Comparison of ENCODE assay signal across 13 mouse cellular contexts in genomic region chr7:118402576-118403022, GRCm38 (mm10). TPM values are rescaled to one million over a fixed set of nuclear protein-coding genes. Genes with fewer than 3 reads are reported as not detected.
DNase-seq lines count a peak whose midpoint lies in the region; ATAC-seq lines count a peak whose summit lies in the region.
"Had no signal": no experiment of that assay in that cellular context is flagged by ENCODE, and none has a peak within 500 bp of the region (broad histone marks: within the 10 kb centered on the region; RNA-seq: fewer than 3 reads in every experiment).

No protein-coding gene starts in this region.

- no peak overlapping the region for H3K9ac ChIP-seq in embryonic facial prominence, embryonic 15.5 days
- no peak overlapping the region for H3K9ac ChIP-seq in limb, embryonic 11.5 days (ENCODE audit: low read length)
- H3K9ac ChIP-seq: liver, postnatal 0 days had no signal

- intact Hi-C loops in left cerebral cortex, postnatal 14 days (cut with DNase I), result no loop called here

- H3K27ac ChIP-seq in embryonic facial prominence, embryonic 15.5 days (replicated peaks), result no peak overlapping the region
- H3K27ac ChIP-seq in limb, embryonic 11.5 days (replicated peaks; ENCODE audit: low read depth, low read length), result peak overlapping the region; percentile 62; the same call in 1 of the 2 replicates
- H3K27ac ChIP-seq: heart, adult 2 months had no signal

- H3K4me3 ChIP-seq in embryonic facial prominence, embryonic 15.5 days (replicated peaks), result no peak overlapping the region
- H3K4me3 ChIP-seq in limb, embryonic 11.5 days (ENCODE audit: low read depth, low read length), result no peak overlapping the region
- H3K4me3 ChIP-seq: heart, adult 2 months had no signal

- no peaks in the 10 kb centered on the region for H3K9me3 ChIP-seq in embryonic facial prominence, embryonic 15.5 days (replicated peaks)
- no peaks in the 10 kb centered on the region for H3K9me3 ChIP-seq in limb, embryonic 11.5 days (ENCODE audit: control insufficient read depth, low read length)

- H3K4me1 ChIP-seq in embryonic facial prominence, embryonic 15.5 days, result no peaks in the 10 kb centered on the region; the same call in 1 of the 2 replicates
- H3K4me1 ChIP-seq in limb, embryonic 11.5 days (ENCODE audit: control insufficient read depth, insufficient read depth, low read length), result peaks cover 15% of the 10 kb centered on the region

- peak; percentile 47; the same call in 1 of the 2 replicates for ATAC-seq in embryonic facial prominence, embryonic 15.5 days (ENCODE audit: insufficient number of reproducible peaks, low FRiP score, low TSS enrichment, low read depth)
- ATAC-seq in limb, embryonic 11.5 days (ENCODE audit: insufficient number of reproducible peaks, low FRiP score, low TSS enrichment, low read depth), result peak; percentile 76
- ATAC-seq: liver, postnatal 0 days had no signal

- no peaks in the 10 kb centered on the region for H3K36me3 ChIP-seq in embryonic facial prominence, embryonic 15.5 days
- H3K36me3 ChIP-seq in limb, embryonic 11.5 days (ENCODE audit: control insufficient read depth, insufficient read depth, low read length), result no peaks in the 10 kb centered on the region

- 27% methylated on average over 3 of the region's 3 CpGs for WGBS in embryonic facial prominence, embryonic 15.5 days
- 19% methylated on average over 3 of the region's 3 CpGs for WGBS in limb, embryonic 11.5 days

- H3K27me3 ChIP-seq in embryonic facial prominence, embryonic 15.5 days, result no peaks in the 10 kb centered on the region
- H3K27me3 ChIP-seq in limb, embryonic 11.5 days (ENCODE audit: control insufficient read depth, insufficient read depth, low read length), result no peaks in the 10 kb centered on the region

- peak; percentile 29 for DNase-seq in embryo, embryonic 11 days
- DNase-seq in embryo, embryonic 10.5 days (ENCODE audit: low spot score), result no peak
- peak; percentile 18 for DNase-seq in adrenal gland, postnatal 14 days
- peak; percentile 53 for DNase-seq in limb, embryonic 11.5 days (ENCODE audit: low spot score)
- DNase-seq in heart, adult 11 months, result no peak
- no peak for DNase-seq in Muller cell, postnatal 12 days (ENCODE audit: inconsistent ontology term)
- DNase-seq in left cerebral cortex, postnatal 14 days (ENCODE audit: low spot score in 2 of 2), result no peak
- DNase-seq: B cell, adult 2 months; kidney, adult 2 months; liver, postnatal 0 days had no signal

- no peak overlapping the region for H3K4me2 ChIP-seq in embryonic facial prominence, embryonic 15.5 days (replicated peaks)
- no peak overlapping the region for H3K4me2 ChIP-seq in limb, embryonic 11.5 days (ENCODE audit: low read depth, severe bottlenecking)

RNA-seq across cellular contexts. Expression of gene Syt17, which starts 45.4 kb away (rescaled TPM):
- 7.2 and 9.4 TPM in 2 replicates for total RNA-seq in adrenal gland, postnatal 14 days (2021)
- polyA plus RNA-seq in embryonic facial prominence, embryonic 15.5 days (2015; fragmentation: Nextera tagmentation; extraction: Ambion mirVana), result 2.8 and 2.9 TPM in 2 replicates
- polyA plus RNA-seq in limb, embryonic 11.5 days (2014; fragmentation: Nextera tagmentation; extraction: Ambion mirVana), result 1.1 and 1.5 TPM in 2 replicates
- total RNA-seq in left cerebral cortex, postnatal 14 days (2021), result 10 to 100 TPM; 61.8 to 68.6 TPM
- total RNA-seq: neutrophil, adult 5-6 weeks had no signal

Comparison
In these comparisons a context has a peak if more than half of its experiments do, and no peak if none do; other contexts are left out.
1. DNase-seq: peak in embryo, embryonic 11 days (single experiment), adrenal gland, postnatal 14 days (single experiment) and limb, embryonic 11.5 days (single experiment); none in embryo, embryonic 10.5 days (single experiment), heart, adult 11 months (single experiment), Muller cell, postnatal 12 days (single experiment) and left cerebral cortex, postnatal 14 days (0 of 2).